Mouse (Mus musculus) natural killer cell, adult 2 months (primary cell): ENCODE results near the gene Psmc2.

ENCODE experiments used
- DNase-seq, 2 experiments: peaks; one replicate each; pipeline ENCODE4 v3.0.0; 2022; ENCODE audit warnings: low spot score in 2 of 2

The Psmc2 gene

GRCm38 (mm10) chr5:21804837-21805236 is 19.8 kb downstream of the Psmc2 start:
- DNase-seq = no peak

DNA sequence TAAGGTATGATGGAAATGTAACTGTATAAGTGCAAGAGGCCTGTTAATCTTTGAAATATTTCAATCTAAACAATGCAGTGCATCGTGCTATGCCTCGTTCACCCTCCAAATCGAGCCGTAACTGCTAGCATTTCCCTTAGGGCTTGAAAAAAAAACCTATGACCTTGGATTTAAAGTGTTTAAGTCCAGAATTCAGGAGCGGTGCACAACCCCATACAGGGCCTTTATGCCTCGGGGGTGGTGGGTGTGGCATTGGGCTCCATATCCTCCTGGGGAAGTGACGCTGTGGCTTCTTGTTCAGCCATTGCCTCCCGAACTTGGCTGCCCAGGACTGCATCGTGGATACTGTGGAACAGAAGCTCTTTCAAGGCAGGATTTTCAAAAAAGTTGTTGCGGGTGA is 25.8 kb downstream of the Psmc2 start:
- DNase-seq = no peak

- peak; percentile 14 to 46 for DNase-seq
These were observed 28.9 kb downstream of the Psmc2 start for GRCm38 (mm10) chr5:21813994-21814393.

DNA sequence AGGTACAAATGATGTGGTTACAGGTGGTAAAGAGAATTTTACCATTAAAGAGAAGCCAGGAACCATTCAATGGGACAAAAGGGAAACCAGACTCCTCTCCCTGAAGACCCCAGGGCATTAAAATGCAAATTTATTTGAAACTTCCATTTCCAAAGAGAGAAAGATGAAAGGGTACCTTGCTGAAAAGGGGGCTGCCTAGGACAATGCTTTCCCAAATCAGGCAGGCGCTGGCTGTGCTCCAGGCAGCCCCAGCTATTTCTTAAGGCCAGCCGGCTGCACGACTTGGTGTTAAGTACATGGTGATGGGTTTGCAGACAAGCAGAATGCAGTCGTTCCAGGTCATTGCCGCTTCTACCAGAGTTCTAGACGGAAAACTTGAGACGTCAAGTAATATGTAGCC is 41.3 kb downstream of the Psmc2 start:
- no peak for DNase-seq

- DNase-seq = no peak
These were observed 42.6 kb downstream of the Psmc2 start for GRCm38 (mm10) chr5:21827643-21828042.

DNA sequence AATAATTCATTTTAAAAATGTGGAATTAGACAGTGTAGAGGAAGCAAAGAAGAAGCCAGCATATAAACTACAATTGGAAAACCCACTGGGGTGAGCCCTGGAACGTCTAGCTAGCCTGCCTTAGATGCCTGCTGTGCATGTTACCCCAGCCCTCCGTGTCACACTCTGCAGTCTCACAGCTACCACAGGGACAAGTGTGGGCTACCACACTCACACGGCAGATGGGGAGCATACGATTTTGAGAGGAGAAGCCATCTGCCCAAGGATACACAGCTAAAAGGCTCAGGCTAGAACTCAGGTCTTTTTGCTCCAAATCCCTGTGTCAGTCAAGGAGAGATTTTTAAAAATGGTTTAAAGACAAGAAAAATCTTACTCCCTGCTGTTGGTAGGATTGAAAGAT is 43.8 kb downstream of the Psmc2 start:
- no peak for DNase-seq

DNA sequence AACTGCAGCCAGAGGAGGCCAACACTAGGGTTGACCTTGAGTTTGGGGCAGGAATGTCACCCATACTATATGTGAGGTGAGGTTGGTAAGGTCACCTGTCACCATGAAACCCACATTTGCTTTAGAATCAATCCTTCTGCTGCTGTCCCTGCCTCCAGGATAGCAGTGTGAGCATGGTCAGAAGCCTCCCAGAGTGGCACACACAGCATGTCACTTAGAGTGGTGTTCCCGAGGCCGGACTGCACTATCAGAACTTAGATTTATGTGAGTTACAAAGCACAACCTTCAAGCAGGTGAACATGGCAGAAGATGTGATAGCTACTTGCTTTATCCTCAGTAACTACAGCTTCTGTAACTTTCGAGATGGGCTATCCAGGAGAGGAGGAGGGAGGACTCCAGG is 46.7 kb downstream of the Psmc2 start:
- DNase-seq = no peak

GRCm38 (mm10) chr5:21844676-21845075 is 59.6 kb downstream of the Psmc2 start:
- no peak for DNase-seq

DNA sequence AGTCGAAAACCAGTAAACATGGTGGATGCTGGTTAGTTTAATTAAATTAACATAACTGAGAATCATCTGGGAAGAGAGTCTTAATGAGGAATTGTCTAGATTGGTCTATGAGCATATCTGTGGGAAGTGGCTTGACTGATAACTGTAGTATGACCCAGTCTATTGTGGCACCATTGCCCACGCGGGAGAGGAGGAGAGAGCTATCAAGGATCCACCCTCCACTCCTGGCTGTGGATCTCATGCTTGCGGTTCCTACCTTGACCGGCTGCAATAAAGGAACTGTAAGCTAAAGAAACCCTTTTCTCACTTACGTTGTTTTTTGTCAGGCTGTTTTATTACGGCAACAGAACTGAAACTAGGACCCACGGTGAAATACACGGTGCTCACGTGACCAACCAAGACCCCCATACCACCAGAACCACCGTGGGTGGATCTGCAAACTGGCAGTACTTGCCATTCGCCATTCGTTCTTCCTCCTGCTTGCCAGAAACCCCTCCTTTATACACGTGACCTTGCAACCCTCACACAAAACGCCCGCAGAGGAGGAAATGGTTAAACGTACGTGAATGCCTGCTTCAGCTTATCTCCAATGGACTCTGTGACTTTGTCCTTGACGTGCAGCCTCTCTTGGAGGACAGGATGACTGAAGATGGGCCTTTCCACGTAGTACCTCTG is 61.7 kb downstream of the Psmc2 start:
- DNase-seq = no peak

DNA sequence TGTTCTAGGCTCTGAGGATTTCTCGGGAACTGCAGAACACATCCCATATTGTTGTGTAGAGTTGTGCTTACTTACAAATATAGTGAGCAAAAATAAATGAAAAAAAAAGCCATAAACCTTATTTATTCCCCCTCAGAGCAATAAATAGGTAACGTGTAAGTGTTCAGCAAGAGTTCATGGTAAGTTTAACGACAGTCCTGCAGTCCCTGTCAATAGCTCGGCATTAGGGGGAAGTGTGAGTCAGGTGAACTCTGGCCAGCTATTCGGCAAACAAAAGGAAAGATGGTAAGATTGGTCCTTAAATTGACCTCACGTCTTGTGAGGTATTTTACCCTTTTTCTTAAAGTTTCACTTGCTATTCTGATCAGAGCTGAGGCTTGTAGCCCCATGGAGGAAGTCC is 62.4 kb downstream of the Psmc2 start:
- no peak for DNase-seq

GRCm38 (mm10) chr5:21851679-21852340 is 66.7 kb downstream of the Psmc2 start:
- DNase-seq = no peak
